Mouse (Mus musculus): Measurements from ENCODE around the gene Pcdh11x.
A peak's percentile ranks its signal among the peaks of the same experiment; 100 is the strongest.

DNA sequence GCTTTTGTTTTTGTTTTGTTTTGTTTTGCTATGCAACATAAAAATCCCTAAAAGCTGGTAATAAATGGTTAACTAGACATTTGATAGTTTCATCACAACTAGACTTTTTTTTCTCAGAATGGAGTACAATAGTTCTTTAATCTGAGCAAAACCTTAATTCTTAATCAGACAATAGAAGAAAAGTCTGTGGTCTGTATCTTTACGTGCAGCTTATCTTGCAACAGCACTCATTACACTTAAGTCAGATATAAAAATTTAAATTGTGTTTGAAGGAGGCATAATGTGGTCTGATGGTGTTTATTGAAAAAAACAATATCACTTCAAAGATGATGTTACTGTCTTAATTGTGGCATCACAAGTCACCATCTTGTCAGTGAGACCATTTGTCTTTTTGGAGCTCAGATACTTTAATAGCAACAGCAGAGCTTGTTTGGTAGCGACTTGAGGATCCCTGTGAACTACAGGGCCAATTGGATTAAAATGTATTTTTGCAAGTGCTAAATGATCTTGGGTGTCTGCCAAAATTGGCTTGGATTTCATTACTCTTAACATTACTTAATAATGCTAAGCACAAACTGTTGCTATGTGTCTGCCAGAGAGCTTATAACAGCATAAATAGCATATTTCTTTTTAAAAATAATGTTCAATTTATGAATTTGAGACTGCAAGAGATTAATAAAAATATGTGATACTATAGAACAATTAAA lies 11.6 kb downstream of the Pcdh11x start:
- TF ChIP-seq POLR2AphosphoS2 (IDR thresholded peaks at IDR 0.05; ENCODE audit: low read length) (no peak), POLR2A (IDR thresholded peaks at IDR 0.05; ENCODE audit: control insufficient read depth in 1 of 2, insufficient read depth in 1 of 2, low read depth in 1 of 2, low read length in 2 of 2, poor library complexity in 1 of 2) (no peak), TCF12 (IDR thresholded peaks at IDR 0.05; ENCODE audit: low read depth, low read length) (peak; percentile 91)
